Mouse (Mus musculus) adrenal gland, postnatal 14 days (tissue): ENCODE results near the gene Aspg. TPM values are rescaled to one million over a fixed set of nuclear protein-coding genes. Genes with fewer than 3 reads are reported as not detected.

Experiments
- DNase-seq: peaks from one replicate; pipeline ENCODE4 v3.0.0; 2021; ENCODE audit warnings: mixed read lengths
- microRNA-seq, 2 experiments: library from miRNA; unstranded; fragments of <30 nt; microRNA quantifications; one replicate each; pipeline ENCODE4 v1.2.0; 2021
- total RNA-seq: library from RNA; stranded (reverse); gene quantifications from 2 replicates; pipeline ENCODE4 v1.2.3, GENCODE M21; 2021

The Aspg gene
- total RNA-seq, 1 experiment from 2014 or later: 40.1 TPM

DNA sequence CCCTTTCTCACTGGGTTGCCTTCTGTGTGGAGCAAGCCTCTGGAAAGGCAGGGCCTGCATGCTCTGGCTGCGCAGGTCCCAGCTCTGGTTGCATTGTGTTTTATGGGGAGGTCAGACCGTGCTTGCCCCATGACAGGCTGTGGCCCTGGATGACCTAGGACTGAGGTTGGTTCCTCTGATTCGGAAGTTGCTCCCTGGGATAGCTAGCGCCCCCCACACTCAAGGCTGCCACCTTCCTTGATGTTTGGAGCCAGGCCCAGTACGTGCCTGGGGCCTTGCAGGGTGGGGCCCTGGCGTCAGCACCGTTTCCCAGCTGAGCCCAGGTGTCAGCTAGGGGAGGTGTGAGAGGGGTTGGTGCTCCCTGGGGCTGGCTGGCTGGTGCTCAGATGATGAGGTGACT is 43.5 kb downstream of the Aspg start:
- no peak for DNase-seq

DNA sequence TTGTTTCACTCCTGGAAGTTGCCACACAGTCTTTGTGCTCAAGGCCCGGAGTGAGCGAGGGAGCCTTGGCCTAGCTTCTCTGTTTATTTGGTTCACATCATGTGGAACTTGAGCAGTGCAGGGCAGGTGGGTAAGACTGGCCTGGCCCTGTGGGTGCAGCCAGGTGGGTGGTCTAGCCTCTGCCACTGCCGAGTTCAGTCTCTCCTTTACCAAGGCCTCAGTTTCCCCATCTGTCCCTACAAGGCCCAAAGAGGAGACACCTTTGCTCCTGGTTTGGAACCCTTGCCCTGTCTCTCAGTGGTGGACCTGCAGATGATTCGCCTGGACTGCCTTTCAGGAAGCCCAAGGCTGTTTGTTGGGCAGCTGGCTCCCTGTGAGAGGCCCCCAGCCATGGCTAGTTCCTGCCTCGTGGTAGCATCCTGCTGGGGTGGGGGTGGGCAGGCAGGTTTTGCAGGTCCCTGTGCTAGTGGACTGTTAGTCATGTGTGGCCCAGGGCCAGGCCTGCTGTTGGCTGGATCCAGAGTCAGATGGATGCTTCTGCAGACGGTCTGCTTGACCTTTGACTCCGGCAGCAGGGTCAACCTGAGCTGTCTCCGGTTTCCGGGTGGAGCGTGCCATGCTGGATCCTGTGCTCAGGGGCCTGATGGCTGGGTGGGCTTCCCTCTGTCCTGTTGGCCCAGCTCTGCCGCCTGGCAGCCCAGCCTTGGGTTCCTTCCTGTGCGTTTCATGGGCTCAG is 44.9 kb downstream of the Aspg start:
- peak; percentile 82 for DNase-seq

DNA sequence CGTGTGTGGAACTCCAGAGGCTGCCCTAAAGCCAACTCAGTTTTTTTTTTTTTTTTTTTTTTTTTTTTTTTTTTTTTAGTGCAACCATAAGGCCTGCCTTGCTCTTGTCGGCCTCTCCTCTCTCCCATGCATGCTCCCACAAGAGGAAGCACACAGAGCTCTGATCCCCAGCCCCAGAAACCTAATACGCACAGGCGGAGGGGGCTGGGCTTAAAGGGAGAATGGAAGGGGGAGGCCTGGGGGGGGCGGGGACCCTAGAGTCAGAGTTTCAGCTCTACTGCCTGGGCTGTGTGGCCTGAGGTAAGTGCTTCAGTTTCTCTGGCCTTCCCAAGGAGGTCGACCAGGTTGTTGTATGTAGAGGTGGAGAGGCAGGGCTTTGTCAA is 45.5 kb downstream of the Aspg start:
- DNase-seq: no peak

GRCm38 (mm10) chr12:112153597-112153996 is 47.1 kb downstream of the Aspg start:
- DNase-seq: no peak

DNA sequence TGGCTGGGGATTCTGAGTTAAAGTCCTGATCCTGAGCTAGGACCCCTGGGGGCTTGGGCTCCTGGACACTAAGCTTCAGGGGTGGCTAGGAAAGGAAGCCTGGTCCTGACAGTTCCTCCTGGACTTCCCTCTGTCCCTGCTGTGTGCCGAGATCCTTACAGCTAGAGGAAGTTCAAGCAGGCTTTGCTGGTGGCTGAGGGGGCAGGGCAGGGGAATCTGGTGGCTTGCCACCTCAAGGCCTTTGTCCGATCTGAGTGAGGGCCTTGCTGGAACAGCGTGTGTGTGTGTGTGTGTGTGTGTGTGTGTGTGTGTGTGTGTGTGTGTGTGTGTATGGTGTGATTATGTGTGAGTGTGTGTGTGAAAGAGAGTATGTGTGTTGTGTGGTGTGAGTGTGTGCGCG is 48.0 kb downstream of the Aspg start:
- DNase-seq: peak; percentile 75

DNA sequence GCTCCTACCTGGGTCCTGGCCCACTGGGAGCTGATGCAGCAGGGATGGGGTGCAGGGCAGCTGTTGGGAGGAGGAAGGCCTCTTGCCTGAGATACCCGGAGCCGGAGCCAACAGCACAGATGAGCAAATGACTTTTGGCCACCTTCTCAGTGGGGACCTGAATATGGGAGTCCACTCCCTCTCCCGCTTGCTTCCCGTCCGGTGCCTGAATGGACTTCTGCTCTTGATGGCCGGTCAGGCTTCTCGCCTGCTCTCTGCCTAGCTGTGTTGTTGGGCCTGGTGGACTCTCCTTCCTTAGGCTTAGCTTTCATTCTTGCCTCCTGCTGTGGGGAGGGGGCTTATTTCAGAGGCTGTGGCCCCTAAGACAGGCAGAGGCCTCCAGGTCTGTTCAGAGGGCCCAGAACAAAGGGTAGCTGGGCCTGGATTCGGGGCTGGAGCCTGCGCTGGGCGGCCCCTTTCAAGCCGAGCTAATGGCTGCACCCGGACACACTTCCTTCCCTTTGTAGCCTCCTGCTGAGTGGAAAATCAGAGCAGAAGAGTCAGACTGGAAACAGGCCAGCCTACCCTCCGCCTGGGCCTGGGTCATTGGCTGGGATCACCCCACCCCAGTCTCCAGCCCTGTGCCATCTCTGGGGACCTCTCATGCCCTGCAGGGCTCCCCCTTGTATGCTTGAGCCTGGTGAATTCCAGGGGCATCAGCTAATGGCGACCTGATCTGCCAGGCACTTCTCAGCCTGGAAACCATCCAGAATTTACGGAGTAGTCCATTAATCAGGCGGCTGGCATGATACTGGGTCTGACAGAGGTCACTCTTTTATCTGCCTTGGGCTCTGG is 49.0 kb downstream of the Aspg start:
- peak; percentile 80 for DNase-seq

DNA sequence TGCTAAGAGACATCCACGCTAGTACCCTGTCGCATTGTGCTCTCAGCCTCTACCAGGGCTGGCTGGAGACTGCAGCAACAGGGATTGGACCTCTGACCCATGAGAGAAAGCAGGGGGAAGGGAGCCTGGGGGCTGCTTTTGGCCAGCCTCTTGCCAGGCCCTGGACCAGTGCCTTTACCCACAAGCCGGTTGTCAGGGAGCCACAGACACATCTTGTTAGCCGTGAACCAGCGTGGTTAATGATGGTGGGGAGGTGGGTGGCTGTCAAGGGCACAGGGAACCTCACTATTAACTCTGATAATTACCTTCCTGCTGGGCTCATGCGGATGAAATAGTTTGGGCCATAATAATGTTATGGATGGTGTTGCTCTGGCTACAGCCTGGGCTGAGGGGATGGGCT is 50.3 kb downstream of the Aspg start:
- no peak for DNase-seq

- no peak for DNase-seq
Measured at GRCm38 (mm10) chr12:112158246-112158645, 51.8 kb downstream of the Aspg start.

DNA sequence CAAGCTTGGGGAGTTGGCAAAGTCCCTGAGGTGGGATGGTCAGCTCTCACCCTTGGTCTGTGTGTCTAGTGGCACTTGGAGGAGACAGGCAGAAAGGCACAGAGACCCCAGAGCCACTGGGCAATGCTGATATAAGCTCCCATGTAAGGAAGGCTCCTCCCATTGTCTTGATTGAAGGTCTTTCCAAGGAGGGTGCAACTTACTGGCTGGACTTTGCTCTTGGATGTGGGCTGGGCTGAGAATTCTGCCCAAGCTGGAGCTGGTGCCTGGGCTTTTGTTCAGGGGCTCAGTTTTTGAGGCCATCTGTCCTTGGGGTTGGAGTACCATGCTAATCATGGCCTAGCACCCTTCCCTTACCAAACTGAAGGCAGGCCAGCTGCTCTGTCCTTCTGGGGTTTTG is 52.3 kb downstream of the Aspg start:
- no peak for DNase-seq

DNA sequence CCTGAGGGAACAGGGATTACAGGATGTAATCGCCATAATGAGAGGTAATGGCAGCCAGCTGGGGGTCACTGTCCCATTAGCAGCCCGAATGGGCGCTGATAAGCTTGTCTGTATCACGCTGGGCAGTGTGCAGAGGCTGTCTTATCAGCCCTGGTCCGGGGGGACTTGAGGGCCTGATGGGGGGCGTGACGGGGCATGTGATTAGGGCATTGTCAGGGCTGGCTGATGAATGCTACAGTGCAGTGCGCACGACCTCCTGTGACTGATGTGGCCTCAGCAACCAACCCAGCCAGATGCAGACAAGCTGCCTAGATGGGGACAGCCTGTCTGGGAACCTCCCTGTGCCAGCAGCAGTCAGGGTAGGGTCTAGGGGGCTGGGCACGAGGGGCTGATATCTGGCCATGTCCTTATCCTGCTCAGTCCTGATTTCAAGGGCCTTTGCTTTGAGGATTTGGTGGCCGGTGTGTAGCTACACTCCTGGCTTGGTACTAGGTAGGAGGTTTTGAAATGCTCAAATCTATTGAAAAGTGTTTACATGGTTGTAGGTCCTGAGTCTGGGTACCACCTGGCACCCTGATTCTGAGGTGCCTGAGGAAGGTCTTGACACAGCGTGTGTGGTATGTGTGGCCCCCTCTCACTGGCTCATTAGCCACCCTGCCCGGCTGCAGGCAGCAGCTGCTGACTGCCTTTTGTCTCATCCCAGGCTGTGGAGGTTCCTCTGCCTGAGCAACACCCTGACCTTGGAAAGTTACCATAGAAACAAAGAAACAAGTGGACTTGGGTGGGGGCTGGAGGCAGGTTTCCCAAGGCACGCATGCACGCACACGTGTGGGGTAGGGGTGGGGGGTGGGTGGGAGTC is 57.7 kb downstream of the Aspg start:
- DNase-seq: no peak

- DNase-seq: no peak
Measured at GRCm38 (mm10) chr12:112164840-112165219, 58.4 kb downstream of the Aspg start.

DNA sequence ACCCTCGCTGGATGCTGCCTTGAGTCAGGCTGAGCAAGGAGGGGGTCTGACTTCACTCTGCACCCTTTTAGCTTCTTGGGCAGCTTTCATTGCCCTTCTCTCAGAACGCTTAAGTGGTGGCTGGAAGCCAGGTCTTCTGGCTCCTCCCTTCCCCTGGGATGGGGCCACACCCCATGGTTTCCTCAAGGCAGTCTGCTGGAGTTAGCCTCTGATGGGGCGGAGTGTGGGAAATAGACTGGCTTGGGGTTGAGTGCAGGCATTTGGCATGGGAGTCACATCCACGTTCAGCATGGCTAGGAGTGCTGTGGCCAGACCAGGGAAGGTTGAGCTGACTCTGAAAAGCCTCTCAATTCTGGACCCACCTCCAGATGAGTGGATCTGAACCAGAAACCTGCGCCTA is 62.8 kb downstream of the Aspg start:
- DNase-seq: peak; percentile 51

DNA sequence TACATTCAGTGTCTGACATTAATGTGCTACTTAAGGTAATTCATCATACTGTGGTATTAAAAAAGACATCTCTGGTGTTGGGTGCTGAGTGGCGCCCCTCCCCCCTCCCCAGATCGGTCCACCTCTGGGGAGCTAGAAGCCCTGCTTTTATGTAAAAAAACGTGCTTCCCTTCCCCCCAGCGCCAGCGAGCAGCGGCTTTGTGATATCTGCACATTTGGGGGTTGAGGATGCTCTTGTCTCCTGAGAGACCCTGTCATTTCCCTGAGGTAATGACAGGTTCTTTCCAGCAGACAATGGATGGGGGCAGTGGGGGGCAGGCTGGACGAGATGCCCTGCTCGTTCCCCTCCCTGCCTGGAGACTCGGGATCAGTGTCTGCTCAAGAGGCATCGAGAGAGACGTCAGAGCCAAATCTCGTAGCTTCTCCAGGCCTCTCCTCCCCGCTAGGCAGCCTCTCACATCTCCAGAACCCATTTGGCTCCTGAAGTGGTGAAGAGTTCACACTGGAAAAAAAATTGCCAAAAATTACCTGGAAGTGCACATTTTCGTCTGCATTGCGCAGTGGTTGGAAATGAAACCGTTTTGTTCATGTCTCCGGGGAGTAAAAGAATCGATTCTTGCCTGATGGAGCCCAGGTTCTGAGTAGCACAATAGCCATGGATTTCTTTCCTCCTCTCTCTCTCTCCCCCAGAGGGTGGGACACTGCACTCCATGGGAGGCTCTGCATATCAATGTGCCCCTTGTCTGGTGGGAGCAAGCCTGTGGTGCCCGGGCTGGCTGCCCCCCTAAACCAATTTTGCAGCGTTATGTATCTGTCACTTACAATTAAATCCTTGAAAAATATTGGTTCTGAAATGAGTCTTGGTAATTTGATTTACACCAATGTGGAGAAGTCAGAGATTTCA is 64.4 kb downstream of the Aspg start:
- DNase-seq: no peak

- no peak for DNase-seq
Measured at GRCm38 (mm10) chr12:112171657-112172056, 65.2 kb downstream of the Aspg start.

- no peak for DNase-seq
Measured at GRCm38 (mm10) chr12:112172214-112172613, 65.7 kb downstream of the Aspg start.

Small RNAs within 50 kb of the gene (microRNA-seq; reads per million reads assigned to microRNA genes)
- 1,513 to 2,053 reads per million in 2 experiments for gene Mir203
- gene Mir3073a: 0 reads per million in 2 experiments
- 0 reads per million in 2 experiments for gene Mir3073b

Other genes starting within 250 kb of the Aspg start
- gene Ppp1r13b, start 198.6 kb upstream of the Aspg start, total RNA-seq: 17.5 and 22.0 TPM in 2 replicates
- gene Atp5mpl, start 139.7 kb upstream of the Aspg start, total RNA-seq: 533 and 580 TPM in 2 replicates
- gene Tdrd9, start 135.1 kb upstream of the Aspg start, total RNA-seq: 0.15 TPM in 1 of 2 replicates, not detected in the other
- not detected in 2 replicates for gene Rd3l, start 125.4 kb upstream of the Aspg start, total RNA-seq
- 12.8 and 15.4 TPM in 2 replicates for gene Kif26a, start 39.5 kb downstream of the Aspg start, total RNA-seq